Mouse (Mus musculus): ENCODE measurements around the gene Vps37d.

Vps37d gene

GRCm38 (mm10) chr5:135077564-135078481 lies at the start of gene Vps37d:
Gene Vps37d (minus strand): TSS chr5:135078266.
- peak; percentile 94 for DNase-seq (ENCODE audit: inconsistent ontology term)

GRCm38 (mm10) chr5:135127669-135128068 lies 49.6 kb upstream of the Vps37d start:
- no peak for DNase-seq (ENCODE audit: inconsistent ontology term)

- no peak for DNase-seq (ENCODE audit: inconsistent ontology term)
These were observed 48.1 kb upstream of the Vps37d start for GRCm38 (mm10) chr5:135126121-135126520.

DNA sequence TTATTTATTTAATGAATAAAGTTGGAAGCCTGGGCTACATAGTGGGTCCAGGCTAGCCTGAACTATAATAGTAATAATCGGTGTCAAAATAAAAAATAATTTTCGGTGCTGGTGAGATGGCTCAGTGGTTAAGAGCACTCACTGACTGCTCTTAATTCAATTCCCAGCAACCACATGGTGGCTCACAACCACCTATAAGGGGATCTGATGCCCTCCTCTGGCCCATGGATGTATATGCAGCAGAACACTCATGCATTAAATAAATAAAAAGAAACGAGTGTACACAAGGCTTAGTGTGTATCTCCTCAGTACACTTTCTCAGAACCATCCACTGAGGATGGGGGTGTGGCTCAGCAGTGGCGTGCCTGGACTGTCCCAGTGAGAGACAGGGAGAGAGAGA lies 42.7 kb upstream of the Vps37d start:
- no peak for DNase-seq (ENCODE audit: inconsistent ontology term)

DNA sequence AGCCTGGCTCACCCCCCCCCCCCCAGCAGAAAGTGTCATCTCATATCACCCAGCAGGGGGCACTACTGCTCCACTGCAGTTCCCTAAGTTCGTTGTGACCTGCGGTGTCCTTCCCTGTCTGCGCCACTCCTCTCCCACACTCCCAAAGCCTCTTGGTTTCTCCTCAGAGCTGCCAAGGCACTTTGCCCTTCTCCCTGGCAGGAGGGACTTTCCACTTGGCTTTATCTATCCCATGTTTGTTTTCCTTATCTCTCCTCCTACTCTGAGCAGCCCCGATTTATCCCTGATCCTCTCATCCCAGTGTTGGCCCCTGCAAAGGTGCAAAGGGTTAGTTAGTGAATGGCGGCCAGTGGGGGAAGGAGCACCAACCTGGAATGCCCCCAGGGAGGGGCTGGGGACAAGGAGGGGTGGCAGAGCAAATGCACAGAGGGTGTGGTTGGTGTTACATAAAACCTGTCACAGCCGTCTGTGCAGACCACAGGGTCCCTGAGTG lies 40.6 kb upstream of the Vps37d start:
- peak; percentile 55 for DNase-seq (ENCODE audit: inconsistent ontology term)

DNA sequence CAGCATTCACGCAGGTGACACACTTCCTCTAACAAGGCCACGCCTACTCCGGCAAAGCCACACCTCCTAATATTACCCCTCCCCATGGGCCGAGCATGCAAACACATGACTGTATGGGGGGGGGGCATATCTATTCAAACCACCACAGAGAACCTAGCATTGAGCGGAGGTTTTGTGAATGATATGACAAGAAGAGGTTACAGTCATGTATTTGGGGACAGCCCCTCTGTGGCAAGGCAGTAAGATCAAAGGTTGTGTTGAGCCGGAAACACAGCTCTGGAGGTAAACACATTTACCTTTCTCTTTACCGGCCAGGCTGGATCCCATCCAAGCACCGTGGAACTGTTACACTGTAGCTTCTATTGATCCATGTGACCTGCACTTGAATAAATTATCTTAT lies 37.2 kb upstream of the Vps37d start:
- DNase-seq (ENCODE audit: inconsistent ontology term): no peak

DNA sequence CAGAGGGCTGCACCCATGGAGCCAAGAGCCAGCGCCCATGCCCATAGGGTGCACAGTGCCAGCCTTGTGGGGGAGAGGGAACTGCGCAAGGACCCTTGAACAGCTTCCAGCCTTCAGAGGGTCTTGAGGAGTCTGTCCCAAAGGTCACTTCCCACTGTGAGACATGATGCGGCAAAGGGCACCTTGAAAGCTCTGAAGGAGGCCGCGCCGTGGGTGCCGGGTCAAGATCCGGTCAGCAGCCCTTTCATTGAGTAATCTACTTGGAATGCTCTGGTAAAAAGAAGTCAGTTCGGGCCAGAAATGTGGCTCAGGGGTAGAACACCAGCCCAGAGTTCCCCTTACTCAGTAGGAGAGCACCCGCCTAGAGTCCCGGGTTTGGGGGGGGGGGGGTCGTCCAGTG lies 35.7 kb upstream of the Vps37d start:
- no peak for DNase-seq (ENCODE audit: inconsistent ontology term)

GRCm38 (mm10) chr5:135109976-135110375 lies 31.9 kb upstream of the Vps37d start:
- no peak for DNase-seq (ENCODE audit: inconsistent ontology term)

GRCm38 (mm10) chr5:135109426-135109825 lies 31.4 kb upstream of the Vps37d start:
- DNase-seq (ENCODE audit: inconsistent ontology term): no peak

- no peak for DNase-seq (ENCODE audit: inconsistent ontology term)
These were observed 31.0 kb upstream of the Vps37d start for GRCm38 (mm10) chr5:135109017-135109416.

- peak; percentile 34 for DNase-seq (ENCODE audit: inconsistent ontology term)
These were observed 29.7 kb upstream of the Vps37d start for GRCm38 (mm10) chr5:135107521-135108501.

GRCm38 (mm10) chr5:135106758-135107256 lies 28.7 kb upstream of the Vps37d start:
- peak; percentile 74 for DNase-seq (ENCODE audit: inconsistent ontology term)

- DNase-seq (ENCODE audit: inconsistent ontology term): no peak
These were observed 26.1 kb upstream of the Vps37d start for GRCm38 (mm10) chr5:135103999-135104660.

DNA sequence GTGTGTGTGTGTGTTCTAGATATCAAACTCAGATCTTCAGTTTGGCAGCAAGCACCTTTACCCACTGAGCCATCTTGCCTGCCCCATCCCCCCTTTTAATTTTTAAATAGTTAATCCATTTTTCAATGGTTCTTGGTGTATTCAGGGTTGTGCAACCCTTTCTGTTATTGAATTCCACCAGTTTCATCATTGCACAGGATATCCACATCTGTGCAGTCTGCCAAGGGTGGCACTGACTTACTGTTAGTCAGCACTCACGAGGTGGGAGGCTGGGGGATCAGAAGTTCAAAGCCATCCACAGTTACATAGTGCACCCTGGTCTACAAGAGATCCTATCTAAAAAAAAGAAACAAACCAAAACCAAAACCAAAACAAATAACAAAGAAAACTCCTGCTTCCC lies 22.9 kb upstream of the Vps37d start:
- no peak for DNase-seq (ENCODE audit: inconsistent ontology term)

DNA sequence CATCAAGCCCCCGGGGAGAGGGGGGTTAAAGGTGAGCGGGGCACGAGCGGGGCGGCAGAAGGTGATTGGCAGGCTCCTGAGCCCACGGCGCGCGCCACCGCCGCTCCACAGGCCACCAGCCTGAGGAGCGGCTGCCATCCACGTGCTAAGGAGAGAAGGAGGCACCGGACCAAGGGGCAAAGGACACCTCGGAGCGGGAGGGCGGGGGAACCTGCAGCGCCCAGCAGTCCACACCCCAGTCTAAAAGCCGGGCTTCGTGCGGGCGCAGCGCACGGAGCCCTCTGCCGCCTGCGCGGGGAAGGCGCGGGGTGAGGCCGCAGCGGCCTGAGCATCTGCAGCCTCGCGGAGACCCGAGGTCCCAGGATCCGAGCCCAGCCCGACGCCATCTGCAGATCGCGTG lies 11.6 kb upstream of the Vps37d start, which contains the start of gene Mlxipl:
TSS of gene Mlxipl (plus strand) at position 238 of the 400 bp plus-strand sequence.
- no peak for DNase-seq (ENCODE audit: inconsistent ontology term)

DNA sequence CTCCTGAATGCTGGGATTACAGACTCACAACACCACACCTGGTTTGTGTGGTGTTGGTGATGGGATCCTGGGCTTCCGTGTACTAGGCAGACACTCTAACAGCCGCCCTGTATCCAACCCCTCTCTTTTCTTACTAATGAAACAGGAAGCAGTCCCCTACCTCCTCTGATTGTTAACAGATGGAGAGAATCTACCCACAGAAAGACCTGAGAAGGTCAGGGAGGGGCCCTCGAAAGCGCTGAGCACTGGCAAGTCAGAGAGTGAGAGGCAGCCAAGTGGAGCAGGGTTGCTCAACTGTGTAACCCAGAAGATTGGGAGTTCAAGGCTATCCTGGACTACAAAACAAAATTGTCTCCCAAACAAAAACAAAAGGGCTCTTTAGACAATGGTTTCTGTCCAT lies 8.8 kb upstream of the Vps37d start:
- no peak for DNase-seq (ENCODE audit: inconsistent ontology term)

DNA sequence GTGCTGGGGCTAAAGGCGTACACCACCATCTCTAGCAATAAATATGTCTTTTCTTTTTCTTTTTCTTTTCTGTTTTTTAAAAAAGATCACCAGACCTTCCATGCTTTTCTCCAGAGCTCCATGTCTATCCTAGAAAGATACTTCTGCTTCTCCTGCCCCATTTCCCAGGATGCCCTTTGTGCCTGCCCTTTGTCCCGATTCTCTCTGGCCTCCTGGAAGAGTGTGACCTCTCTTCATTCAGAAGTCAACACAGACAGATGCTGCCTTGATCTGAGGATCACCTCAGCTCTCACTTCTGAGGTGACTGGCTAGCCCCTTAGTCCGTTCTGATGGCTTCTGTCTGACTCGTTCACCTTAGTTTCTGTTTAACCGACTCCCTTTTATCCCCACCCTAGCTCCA lies 2.5 kb upstream of the Vps37d start:
- DNase-seq (ENCODE audit: inconsistent ontology term): no peak

- no peak for DNase-seq (ENCODE audit: inconsistent ontology term)
These were observed 1.5 kb upstream of the Vps37d start for GRCm38 (mm10) chr5:135079578-135079977.

DNA sequence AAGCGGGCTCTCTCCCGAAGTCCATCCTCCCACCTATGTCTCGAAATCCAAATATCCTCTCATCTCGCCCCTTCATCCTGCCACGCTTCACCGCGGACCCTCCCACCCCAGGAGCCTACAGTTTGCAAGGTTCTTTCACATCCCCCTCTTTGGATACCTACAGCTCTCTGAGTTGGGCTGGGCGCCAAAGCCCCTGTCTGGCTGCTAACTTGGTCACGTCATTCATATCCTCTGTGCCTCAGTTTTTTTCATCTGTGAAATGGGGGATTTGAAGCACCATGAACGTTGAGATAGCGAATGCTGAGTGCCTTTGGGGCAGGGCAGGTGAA lies 380 bp upstream of the Vps37d start:
- DNase-seq (ENCODE audit: inconsistent ontology term): no peak

DNA sequence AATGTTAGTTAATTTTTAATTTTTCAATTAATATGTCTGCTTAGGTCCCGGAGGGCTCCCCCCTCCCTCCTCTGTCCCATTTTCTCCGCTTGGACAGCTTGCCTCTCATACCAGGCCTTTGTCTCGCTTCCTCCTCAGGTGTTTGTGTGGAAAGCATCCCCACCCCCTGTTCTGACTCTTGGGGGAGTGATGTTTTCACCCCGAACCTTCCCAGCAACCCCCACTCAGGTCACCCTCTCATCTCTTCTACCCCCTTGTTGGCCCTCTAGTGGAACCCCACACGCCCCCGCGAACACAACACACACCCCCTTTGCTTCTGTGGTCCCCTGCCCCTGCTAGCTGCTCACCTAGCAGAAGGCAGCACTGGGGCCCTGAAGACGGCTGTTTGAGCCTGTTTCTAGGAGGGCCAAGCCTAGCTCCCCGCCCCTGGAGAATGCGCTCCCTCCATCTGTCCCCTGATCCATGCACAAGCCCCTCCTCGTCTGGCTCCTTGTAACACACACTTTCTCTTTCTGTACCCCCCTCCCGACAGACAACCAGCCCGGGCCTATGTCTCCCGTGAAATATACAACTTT lies 1.0 kb downstream of the Vps37d start:
- peak; percentile 48 for DNase-seq (ENCODE audit: inconsistent ontology term)

DNA sequence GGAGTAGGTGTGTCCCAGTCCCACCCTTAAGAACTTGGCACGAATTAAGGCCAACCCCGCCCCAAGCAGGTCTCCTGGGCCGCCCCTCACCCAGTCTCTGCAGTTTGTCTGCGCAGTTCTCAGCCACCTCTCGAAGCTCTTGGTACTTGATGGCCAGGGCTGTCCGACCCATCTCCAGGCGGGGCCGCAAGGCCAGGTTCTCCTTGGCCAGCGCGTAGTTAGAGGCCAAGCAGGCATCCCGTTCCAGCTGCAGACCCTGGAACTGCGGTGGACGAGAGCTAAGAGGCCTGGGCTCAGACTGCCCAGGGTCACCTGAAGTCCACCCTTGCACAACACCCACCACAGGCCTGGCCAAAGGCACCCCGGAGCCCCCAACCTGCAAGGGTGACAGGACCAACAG lies 1.7 kb downstream of the Vps37d start:
- no peak for DNase-seq (ENCODE audit: inconsistent ontology term)

All from Muller cell, postnatal 12 days (primary cell).